Mouse (Mus musculus) heart, postnatal 0 days (tissue): ENCODE results near the gene Epor. TPM values are rescaled to one million over a fixed set of nuclear protein-coding genes. Genes with fewer than 3 reads are reported as not detected.
A peak's percentile ranks its signal among the peaks of the same experiment; 100 is the strongest.

ENCODE experiments used
- ATAC-seq: fragments of 200-750 bp; cut with Nextera tagmentation; 2 replicates; pipeline ENCODE4 v1.8.0; 2017; ENCODE audit warnings: low read depth, moderate number of reproducible peaks, moderate library complexity; ENCODE audit not compliant: insufficient read depth
- DNase-seq: peaks from one replicate; pipeline ENCODE4 v3.0.0-alpha.2; 2016; ENCODE audit warnings: low spot score
- H3K27ac ChIP-seq: fragments of 300-500 bp; sonication (generic); 2 replicates; pipeline ENCODE4 v1.5.1; 2014; ENCODE audit warnings: low read depth, mild to moderate bottlenecking
- H3K27me3 ChIP-seq: fragments of 300-500 bp; sonication (generic); 2 replicates; pipeline ENCODE4 v1.6.1; 2014; ENCODE audit warnings: low read length, mixed read lengths; ENCODE audit not compliant: control insufficient read depth, insufficient read depth
- H3K36me3 ChIP-seq: fragments of 300-500 bp; sonication (generic); replicated peaks from 2 replicates; pipeline ENCODE4 v1.6.1; 2014; ENCODE audit warnings: low read length, mixed read lengths; ENCODE audit not compliant: control insufficient read depth, insufficient read depth
- H3K4me1 ChIP-seq: fragments of 300-500 bp; sonication (generic); 2 replicates; pipeline ENCODE4 v1.6.1; 2014; ENCODE audit warnings: antibody characterized with exemption; ENCODE audit not compliant: control insufficient read depth, insufficient read depth
- H3K4me2 ChIP-seq: fragments of 300-500 bp; sonication (generic); 2 replicates; pipeline ENCODE4 v1.6.1; 2014; ENCODE audit warnings: low read depth, mild to moderate bottlenecking, low read length, moderate library complexity
- H3K4me3 ChIP-seq: fragments of 300-500 bp; sonication (generic); 2 replicates; pipeline ENCODE4 v1.5.1; 2014; ENCODE audit warnings: low read depth, low read length
- H3K9ac ChIP-seq: fragments of 300-500 bp; sonication (generic); replicated peaks from 2 replicates; pipeline ENCODE4 v1.6.1; 2014; ENCODE audit warnings: low read depth, low read length, mixed read lengths
- H3K9me3 ChIP-seq: fragments of 300-500 bp; sonication (generic); replicated peaks from 2 replicates; pipeline ENCODE4 v1.6.1; 2016; ENCODE audit warnings: low read length; ENCODE audit not compliant: control insufficient read depth
- CTCF ChIP-seq: IDR thresholded peaks from 2 replicates; pipeline ENCODE4 v1.5.1; 2016; ENCODE audit warnings: antibody characterized with exemption, control low read depth, low read depth
- EP300 ChIP-seq: IDR thresholded peaks from 2 replicates; pipeline ENCODE4 v1.6.1; 2016; ENCODE audit warnings: antibody characterized with exemption, low read depth
- WGBS: fragments of 180-500 bp; shearing (Covaris S2); extraction: QIAGEN DNeasy Blood & Tissue Kit; methylation state at CpG from one replicate; pipeline ENCODE4 v1.1.7; 2014; 5-methylcytosine and 5-hydroxymethylcytosine counted together
- polyA plus RNA-seq: library from polyadenylated mRNA; unstranded; fragments of >200 nt; fragmentation: Nextera tagmentation; extraction: Ambion mirVana; gene quantifications from 2 replicates; pipeline ENCODE4 v1.2.1, GENCODE M21; 2015
- total RNA-seq: library from RNA; depleted of rRNA; stranded (reverse); fragments of >200 nt; gene quantifications from 2 replicates; pipeline ENCODE4 v1.2.3, GENCODE M21; 2014; ENCODE audit warnings: low replicate concordance

Gene Epor
- total and polyA plus RNA-seq, 2 experiments from 2014 or later = 2.8 to 3.4 TPM

- Histone ChIP-seq H3K9me3 (no peaks in the 10 kb centered on the region), H3K36me3 (peaks cover 33% of the 10 kb centered on the region), H3K27ac (peak within 1 kb of the TSS; percentile 57), H3K4me3 (peak within 1 kb of the TSS; percentile 67), H3K27me3 (peaks cover 8% of the 10 kb centered on the region; the same call in 1 of the 2 replicates), H3K4me2 (peak within 1 kb of the TSS; percentile 76), H3K4me1 (peaks cover 10% of the 10 kb centered on the region), H3K9ac (peak within 1 kb of the TSS; percentile 49)
- 6% methylated on average over 57 of the region's 57 CpGs for WGBS
- DNase-seq (peak; percentile 99), ATAC-seq (peak; percentile 98)
- TF ChIP-seq CTCF = no peak
- peak; percentile 39; the same call in 1 of the 2 replicates for TF ChIP-seq EP300
Measured at GRCm38 (mm10) chr9:22002194-22003162, 39.2 kb upstream of the Epor start, which contains the start of the genes Ccdc151 and Prkcsh. TSS of gene Ccdc151 (minus strand) at chr9:22002634. TSS of gene Prkcsh (plus strand) at chr9:22002806.

DNA sequence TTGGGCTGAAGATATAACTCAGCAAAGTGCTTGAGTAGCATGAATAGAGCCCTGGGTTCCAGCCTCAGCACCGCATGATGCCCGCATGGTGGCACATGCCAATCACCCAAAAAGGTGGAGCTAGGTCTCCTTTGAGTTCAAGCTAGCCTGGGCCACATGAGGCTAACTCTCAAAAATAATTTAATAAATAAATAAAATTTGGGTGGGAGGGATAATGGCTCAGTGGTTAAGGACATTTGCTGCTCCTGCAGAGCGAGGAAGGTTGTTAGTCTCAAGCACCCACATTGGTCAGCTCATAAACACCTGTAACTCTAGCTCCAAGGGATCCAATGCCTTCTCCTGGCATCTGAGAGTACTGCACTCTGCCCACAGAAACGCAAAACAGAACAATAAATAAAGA, 38.3 kb upstream of the Epor start:
- Histone ChIP-seq H3K9me3 (no peaks in the 10 kb centered on the region), H3K4me2 (no peak overlapping the region), H3K36me3 (peaks cover 24% of the 10 kb centered on the region), H3K4me1 (peaks cover 10% of the 10 kb centered on the region), H3K9ac (no peak overlapping the region), H3K27ac (no peak overlapping the region), H3K27me3 (peaks cover 8% of the 10 kb centered on the region; the same call in 1 of the 2 replicates), H3K4me3 (no peak overlapping the region)
- DNase-seq = no peak
- no peak for ATAC-seq
- 83% methylated on average over 4 of the region's 4 CpGs for WGBS
- TF ChIP-seq CTCF = no peak
- TF ChIP-seq EP300 = no peak

- H3K9ac ChIP-seq = no peak overlapping the region
- peaks cover 8% of the 10 kb centered on the region; the same call in 1 of the 2 replicates for H3K27me3 ChIP-seq
- no peak overlapping the region for H3K4me3 ChIP-seq
- no peaks in the 10 kb centered on the region for H3K9me3 ChIP-seq
- 88% methylated on average over 6 of the region's 6 CpGs for WGBS
- peaks cover 10% of the 10 kb centered on the region for H3K4me1 ChIP-seq
- no peak overlapping the region for H3K27ac ChIP-seq
- H3K36me3 ChIP-seq = peaks cover 11% of the 10 kb centered on the region
- H3K4me2 ChIP-seq = no peak overlapping the region
- ATAC-seq (no peak), DNase-seq (no peak)
- no peak for TF ChIP-seq EP300
- TF ChIP-seq CTCF = no peak
Measured at GRCm38 (mm10) chr9:22000296-22000695, 37.0 kb upstream of the Epor start.

GRCm38 (mm10) chr9:21996178-21996867, 33.0 kb upstream of the Epor start:
- H3K4me1 ChIP-seq = no peaks in the 10 kb centered on the region
- no peaks in the 10 kb centered on the region for H3K9me3 ChIP-seq
- TF ChIP-seq EP300 (no peak), CTCF (no peak)
- no peak overlapping the region for H3K4me3 ChIP-seq
- DNase-seq = no peak
- peaks cover 35% of the 10 kb centered on the region for H3K27me3 ChIP-seq
- no peaks in the 10 kb centered on the region for H3K36me3 ChIP-seq
- 75% methylated on average over 3 of the region's 3 CpGs for WGBS
- ATAC-seq = no peak
- H3K9ac ChIP-seq = no peak overlapping the region
- H3K4me2 ChIP-seq = no peak overlapping the region
- H3K27ac ChIP-seq = no peak overlapping the region

GRCm38 (mm10) chr9:21992227-21992626, 28.9 kb upstream of the Epor start:
- DNase-seq = no peak
- peaks cover 19% of the 10 kb centered on the region for H3K4me1 ChIP-seq
- ATAC-seq = no peak
- no peaks in the 10 kb centered on the region for H3K36me3 ChIP-seq
- H3K4me3 ChIP-seq = no peak overlapping the region
- no peak overlapping the region for H3K27ac ChIP-seq
- no peak overlapping the region for H3K4me2 ChIP-seq
- no peak overlapping the region for H3K9ac ChIP-seq
- 62% methylated on average over 4 of the region's 4 CpGs for WGBS
- H3K27me3 ChIP-seq = peaks cover 68% of the 10 kb centered on the region
- TF ChIP-seq EP300 = no peak
- TF ChIP-seq CTCF = no peak
- H3K9me3 ChIP-seq = no peaks in the 10 kb centered on the region
